Mouse (Mus musculus): ENCODE measurements around the gene Dclk1. TPM values are rescaled to one million over a fixed set of nuclear protein-coding genes. Genes with fewer than 3 reads are reported as not detected.
A peak's percentile ranks its signal among the peaks of the same experiment; 100 is the strongest.

Gene Dclk1
- polyA plus RNA-seq, 1 experiment = 70.4 TPM

DNA sequence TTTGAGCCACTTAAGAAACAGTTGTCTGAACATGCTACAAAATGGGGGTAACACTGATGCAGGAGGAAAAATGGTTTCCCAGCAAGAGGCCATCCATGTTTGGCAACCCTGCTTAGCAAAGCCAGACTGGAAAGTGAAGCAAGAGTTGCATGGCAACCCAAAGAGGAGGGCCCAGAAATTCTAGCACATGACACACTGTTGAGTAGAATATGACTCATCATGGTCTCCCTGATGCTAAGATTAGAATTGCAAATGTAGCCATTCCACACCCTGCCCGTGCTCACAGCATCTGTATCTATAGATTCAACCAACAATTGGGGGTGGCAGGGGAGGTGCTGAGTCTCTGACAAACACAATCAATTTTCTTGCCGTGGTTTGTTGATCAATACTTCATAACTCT, 154.6 kb downstream of the Dclk1 start:
- Histone ChIP-seq H3K4me2 (ENCODE audit: low read depth) (peak overlapping the region; percentile 30), H3ac (ENCODE audit: control insufficient read depth, insufficient read length) (no peak overlapping the region), H3K4me3 (no peak overlapping the region), H3K79me2 (ENCODE audit: control insufficient read depth, insufficient read depth) (no peaks in the 10 kb centered on the region), H3K27me3 (ENCODE audit: control insufficient read depth, insufficient read depth, insufficient read length) (no peaks in the 10 kb centered on the region), H3K36me3 (ENCODE audit: control insufficient read depth, insufficient read depth) (no peaks in the 10 kb centered on the region)
- TF ChIP-seq CEBPB (IDR thresholded peaks at IDR 0.05; ENCODE audit: insufficient read depth, poor library complexity, severe bottlenecking) (peak; percentile 67; the same call in 1 of the 2 replicates), SRF (IDR thresholded peaks at IDR 0.05; ENCODE audit: control insufficient read depth, insufficient read length, low read depth) (no peak), USF1 (IDR thresholded peaks at IDR 0.05; ENCODE audit: low read depth) (peak; percentile 59)

DNA sequence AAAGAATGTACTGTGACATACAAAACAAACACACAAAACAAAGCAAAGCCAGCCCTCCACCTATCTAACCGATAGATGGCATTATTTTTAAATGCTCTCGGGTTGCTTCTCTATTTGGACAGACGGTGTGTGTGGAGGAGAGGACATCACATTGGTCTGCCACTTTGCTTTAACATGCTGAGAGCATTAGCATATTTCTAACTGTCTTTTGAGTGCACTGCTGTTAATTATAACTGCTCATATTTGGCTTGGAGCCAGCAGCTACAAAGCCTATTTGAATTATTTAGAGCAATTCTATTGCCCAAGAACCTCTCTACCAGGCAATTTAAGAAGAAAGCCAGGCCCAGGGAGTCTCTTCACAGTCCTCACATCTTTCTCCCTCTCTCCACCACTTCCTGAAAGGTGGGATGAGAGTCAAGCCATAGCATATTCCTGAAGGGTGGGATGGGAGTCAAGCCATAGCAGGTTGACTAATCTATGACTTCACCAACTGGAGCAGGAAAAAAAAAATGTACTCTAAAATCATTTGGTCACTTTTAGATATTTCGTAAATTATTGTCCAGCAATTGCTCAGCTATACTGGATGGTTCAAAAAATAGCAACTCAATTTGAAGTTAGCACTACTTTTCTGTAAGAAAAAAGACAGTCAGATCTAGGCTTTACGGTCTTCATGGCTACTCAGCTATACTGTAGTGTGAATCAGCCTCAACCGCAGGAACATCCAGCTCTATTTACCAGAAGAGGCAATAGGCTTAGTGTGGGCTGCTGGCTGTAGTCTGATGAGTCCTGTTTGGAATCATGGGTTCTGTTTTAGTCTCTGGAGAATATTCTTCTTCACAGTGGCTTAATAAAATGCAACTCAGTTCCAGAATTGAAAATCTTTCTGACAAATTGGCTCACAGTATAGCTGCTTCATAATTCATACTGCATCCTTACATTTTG, 155.9 kb downstream of the Dclk1 start:
- Histone ChIP-seq H3K4me2 (ENCODE audit: low read depth) (no peak overlapping the region), H3ac (ENCODE audit: control insufficient read depth, insufficient read length) (no peak overlapping the region)
- TF ChIP-seq USF1 (IDR thresholded peaks at IDR 0.05; ENCODE audit: low read depth) = no peak
- no peak for TF ChIP-seq E2F4 (IDR thresholded peaks at IDR 0.05; ENCODE audit: insufficient read depth)
- no peak for TF ChIP-seq REST (IDR thresholded peaks at IDR 0.05; ENCODE audit: insufficient read depth, insufficient read length)
- no peak for TF ChIP-seq POLR2A (IDR thresholded peaks at IDR 0.05; ENCODE audit: insufficient read length, low read depth)
- no peak for TF ChIP-seq TCF12 (IDR thresholded peaks at IDR 0.05; ENCODE audit: insufficient read depth, poor library complexity, severe bottlenecking)
- TF ChIP-seq TCF3 (IDR thresholded peaks at IDR 0.05; ENCODE audit: insufficient read length, low read depth) = no peak
- TF ChIP-seq SRF (IDR thresholded peaks at IDR 0.05; ENCODE audit: control insufficient read depth, insufficient read length, low read depth) = no peak
- TF ChIP-seq CEBPB (IDR thresholded peaks at IDR 0.05; ENCODE audit: insufficient read depth, poor library complexity, severe bottlenecking) = no peak

DNA sequence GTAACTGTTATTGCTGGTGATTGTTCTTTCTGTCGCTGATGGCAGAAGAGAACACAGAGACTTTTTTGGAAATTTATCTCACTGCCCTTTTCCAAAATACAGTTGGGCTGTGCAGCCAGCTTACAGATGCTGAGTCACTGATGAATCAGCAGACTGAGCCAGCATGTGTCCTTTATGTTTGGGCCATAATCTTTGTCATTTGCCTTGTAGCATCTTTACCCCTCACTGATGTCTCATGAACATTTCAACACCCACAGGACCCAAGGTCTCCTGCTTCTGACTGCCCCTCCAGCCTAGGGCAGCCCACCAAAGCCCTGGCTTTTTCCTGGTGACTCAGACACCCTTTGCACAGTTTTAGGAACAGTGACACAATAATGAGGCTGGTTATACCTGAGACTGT, 159.1 kb downstream of the Dclk1 start:
- H3K79me2 ChIP-seq (ENCODE audit: control insufficient read depth, insufficient read depth) = no peaks in the 10 kb centered on the region
- H3K27me3 ChIP-seq (ENCODE audit: control insufficient read depth, insufficient read depth, insufficient read length) = no peaks in the 10 kb centered on the region
- no peak overlapping the region for H3K4me3 ChIP-seq
- H3K36me3 ChIP-seq (ENCODE audit: control insufficient read depth, insufficient read depth) = no peaks in the 10 kb centered on the region
- TF ChIP-seq MYOD1 (IDR thresholded peaks at IDR 0.05; ENCODE audit: control insufficient read depth in 1 of 3, insufficient read length in 2 of 3, low read depth in 2 of 3) (no peak), MAX (IDR thresholded peaks at IDR 0.05; ENCODE audit: low read depth) (no peak), TCF12 (IDR thresholded peaks at IDR 0.05; ENCODE audit: insufficient read depth, poor library complexity, severe bottlenecking) (no peak)
- H3K4me2 ChIP-seq (ENCODE audit: low read depth) = peak overlapping the region; percentile 30
- no peak overlapping the region for H3ac ChIP-seq (ENCODE audit: control insufficient read depth, insufficient read length)

More for the DNA sequence above, 155.9 kb downstream of the Dclk1 start:
- Histone ChIP-seq H3K79me2 (ENCODE audit: control insufficient read depth, insufficient read depth) (no peaks in the 10 kb centered on the region), H3K4me3 (no peak overlapping the region), H3K36me3 (ENCODE audit: control insufficient read depth, insufficient read depth) (no peaks in the 10 kb centered on the region), H3K27me3 (ENCODE audit: control insufficient read depth, insufficient read depth, insufficient read length) (no peaks in the 10 kb centered on the region)

DNA sequence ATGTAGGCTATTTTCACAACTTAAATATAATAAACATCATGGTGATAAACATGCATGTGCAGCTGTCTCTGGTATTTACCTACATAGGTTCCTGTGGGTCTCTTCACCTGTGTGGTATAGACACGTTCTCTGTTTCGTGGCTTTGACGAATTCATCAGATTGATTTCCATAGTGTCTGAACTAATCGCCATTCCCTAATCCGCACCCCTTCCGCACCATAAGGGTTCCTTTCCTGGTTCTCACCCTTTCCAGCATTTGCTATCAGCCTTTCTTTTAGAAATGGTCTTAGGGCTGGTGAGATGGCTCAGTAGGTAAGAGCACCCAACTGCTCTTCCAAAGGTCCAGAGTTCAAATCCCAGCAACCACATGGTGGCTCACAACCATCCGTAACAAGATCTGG, 162.6 kb downstream of the Dclk1 start:
- Histone ChIP-seq H3K4me3 (no peak overlapping the region), H3K4me2 (ENCODE audit: low read depth) (no peak overlapping the region), H3ac (ENCODE audit: control insufficient read depth, insufficient read length) (no peak overlapping the region), H3K79me2 (ENCODE audit: control insufficient read depth, insufficient read depth) (no peaks in the 10 kb centered on the region), H3K36me3 (ENCODE audit: control insufficient read depth, insufficient read depth) (no peaks in the 10 kb centered on the region), H3K27me3 (ENCODE audit: control insufficient read depth, insufficient read depth, insufficient read length) (no peaks in the 10 kb centered on the region)
- no peak for TF ChIP-seq POLR2AphosphoS2 (IDR thresholded peaks at IDR 0.05; ENCODE audit: insufficient read length, low read depth)
- no peak for TF ChIP-seq POLR2A (IDR thresholded peaks at IDR 0.05; ENCODE audit: insufficient read length, low read depth)
- no peak for TF ChIP-seq TCF3 (IDR thresholded peaks at IDR 0.05; ENCODE audit: insufficient read length, low read depth)
- no peak for TF ChIP-seq TCF12 (IDR thresholded peaks at IDR 0.05; ENCODE audit: insufficient read depth, poor library complexity, severe bottlenecking)
- TF ChIP-seq USF1 (IDR thresholded peaks at IDR 0.05; ENCODE audit: low read depth) = no peak
- no peak for TF ChIP-seq REST (IDR thresholded peaks at IDR 0.05; ENCODE audit: insufficient read depth, insufficient read length)
- no peak for TF ChIP-seq SRF (IDR thresholded peaks at IDR 0.05; ENCODE audit: control insufficient read depth, insufficient read length, low read depth)
- no peak for TF ChIP-seq E2F4 (IDR thresholded peaks at IDR 0.05; ENCODE audit: insufficient read depth)
- no peak for TF ChIP-seq CEBPB (IDR thresholded peaks at IDR 0.05; ENCODE audit: insufficient read depth, poor library complexity, severe bottlenecking)
- no peak for TF ChIP-seq MYOD1 (IDR thresholded peaks at IDR 0.05; ENCODE audit: control insufficient read depth in 1 of 3, insufficient read length in 2 of 3, low read depth in 2 of 3)
- no peak for TF ChIP-seq MYOG (IDR thresholded peaks at IDR 0.05; ENCODE audit: control insufficient read depth in 1 of 3, insufficient read depth in 1 of 3, insufficient read length in 2 of 3, low read depth in 2 of 3)
- TF ChIP-seq MAX (IDR thresholded peaks at IDR 0.05; ENCODE audit: low read depth) = no peak

DNA sequence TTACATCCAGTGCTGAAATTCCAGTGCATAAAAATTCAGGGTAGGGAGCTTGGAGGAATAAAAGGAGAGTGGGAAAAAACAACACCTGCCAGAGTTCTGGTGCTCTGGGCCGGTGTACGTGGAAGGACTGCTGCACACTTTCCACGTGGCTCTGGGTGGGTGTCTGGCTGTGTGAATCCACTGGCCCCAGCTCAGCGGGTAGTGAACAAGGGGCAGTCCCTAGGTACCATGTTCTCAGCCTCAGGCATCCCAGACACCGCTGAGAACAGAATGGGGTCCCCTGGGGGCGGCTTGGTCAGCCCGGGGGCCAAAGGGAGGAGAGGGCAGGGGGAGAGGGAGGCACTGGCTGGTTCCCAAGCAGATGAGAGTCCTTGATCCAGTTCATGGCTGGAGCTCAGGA, 164.5 kb downstream of the Dclk1 start:
- H3K36me3 ChIP-seq (ENCODE audit: control insufficient read depth, insufficient read depth) = no peaks in the 10 kb centered on the region
- no peaks in the 10 kb centered on the region for H3K79me2 ChIP-seq (ENCODE audit: control insufficient read depth, insufficient read depth)
- H3K4me3 ChIP-seq = no peak overlapping the region
- no peak overlapping the region for H3ac ChIP-seq (ENCODE audit: control insufficient read depth, insufficient read length)
- no peak overlapping the region for H3K4me2 ChIP-seq (ENCODE audit: low read depth)
- H3K27me3 ChIP-seq (ENCODE audit: control insufficient read depth, insufficient read depth, insufficient read length) = no peaks in the 10 kb centered on the region
- TF ChIP-seq CEBPB (IDR thresholded peaks at IDR 0.05; ENCODE audit: insufficient read depth, poor library complexity, severe bottlenecking) (no peak), USF1 (IDR thresholded peaks at IDR 0.05; ENCODE audit: low read depth) (no peak), TCF3 (IDR thresholded peaks at IDR 0.05; ENCODE audit: insufficient read length, low read depth) (no peak), SRF (IDR thresholded peaks at IDR 0.05; ENCODE audit: control insufficient read depth, insufficient read length, low read depth) (no peak)

Data from myocyte (in vitro differentiated cells).